Mouse (Mus musculus): ENCODE measurements around the gene Ephb4. TPM values are rescaled to one million over a fixed set of nuclear protein-coding genes. Genes with fewer than 3 reads are reported as not detected.

Gene Ephb4
- polyA plus RNA-seq, 1 experiment from 2014 or later: 58.9 TPM

DNA sequence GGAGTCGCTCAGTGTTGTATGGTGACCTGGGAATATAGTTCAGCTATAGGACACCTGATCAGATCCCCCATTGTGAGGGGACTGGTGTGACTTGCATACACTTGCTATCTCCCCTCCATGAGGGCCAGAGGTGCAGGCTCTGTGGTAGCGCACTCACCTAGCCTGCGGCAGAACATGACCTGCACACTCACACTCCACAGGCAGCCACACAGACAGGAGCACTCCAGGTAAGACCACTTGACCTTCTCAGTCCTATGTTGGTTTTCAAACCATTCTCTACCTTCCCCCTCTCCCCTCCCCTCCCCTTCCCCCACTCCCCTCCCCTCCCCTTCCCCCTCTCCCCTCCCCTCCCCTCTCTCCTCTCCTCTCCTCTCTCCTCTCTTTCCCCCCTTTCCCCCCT, 60.6 kb downstream of the Ephb4 start:
- Histone ChIP-seq H3K9ac (no peak overlapping the region), H3K27ac (no peak overlapping the region), H3K9me3 (no peaks in the 10 kb centered on the region), H3K4me2 (no peak overlapping the region), H3K27me3 (no peaks in the 10 kb centered on the region), H3K36me3 (no peaks in the 10 kb centered on the region), H3K4me1 (peaks cover 14% of the 10 kb centered on the region; the same call in 1 of the 2 replicates), H3K4me3 (no peak overlapping the region)
- no peak for ATAC-seq (ENCODE audit: borderline replicate concordance, extremely low read depth, low FRiP score, low TSS enrichment)
- WGBS: 81% methylated on average over 3 of the region's 3 CpGs

- Histone ChIP-seq H3K4me2 (no peak overlapping the region), H3K27me3 (no peaks in the 10 kb centered on the region), H3K9ac (no peak overlapping the region), H3K36me3 (no peaks in the 10 kb centered on the region), H3K27ac (peak overlapping the region; percentile 63), H3K4me3 (no peak overlapping the region), H3K9me3 (no peaks in the 10 kb centered on the region), H3K4me1 (peaks cover 14% of the 10 kb centered on the region; the same call in 1 of the 2 replicates)
- ATAC-seq (ENCODE audit: borderline replicate concordance, extremely low read depth, low FRiP score, low TSS enrichment): peak; percentile 38; the same call in 1 of the 2 replicates
- 46% methylated on average over 8 of the region's 8 CpGs for WGBS
Observed at GRCm38 (mm10) chr5:137411235-137411634, 61.3 kb downstream of the Ephb4 start.

GRCm38 (mm10) chr5:137414253-137414652, 64.3 kb downstream of the Ephb4 start:
- 22% methylated on average over 5 of the region's 5 CpGs for WGBS

DNA sequence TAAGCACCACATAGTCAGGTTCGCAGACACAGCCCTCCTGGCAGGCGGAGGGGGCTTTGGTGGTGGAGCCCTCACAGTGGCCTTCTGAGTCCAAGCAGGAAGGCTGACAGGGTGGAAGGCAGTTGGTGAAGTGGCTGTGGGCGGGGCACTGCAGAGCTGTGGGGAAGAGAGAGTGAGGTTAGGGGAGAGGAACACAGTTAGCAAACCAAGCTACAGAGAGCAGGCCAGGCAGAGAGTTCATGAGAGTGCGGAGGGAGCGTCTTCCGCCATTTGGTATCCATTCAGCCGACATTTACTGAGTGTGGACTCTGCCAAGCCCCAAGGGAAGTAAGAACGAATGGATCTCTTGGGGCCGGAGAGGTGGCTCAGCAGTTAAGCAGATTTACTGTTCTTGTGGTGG, 69.2 kb downstream of the Ephb4 start:
- Histone ChIP-seq H3K4me1 (peaks cover 15% of the 10 kb centered on the region; the same call in 1 of the 2 replicates), H3K4me2 (no peak overlapping the region), H3K36me3 (no peaks in the 10 kb centered on the region), H3K27me3 (no peaks in the 10 kb centered on the region), H3K9me3 (no peaks in the 10 kb centered on the region), H3K4me3 (no peak overlapping the region), H3K9ac (no peak overlapping the region), H3K27ac (peak overlapping the region; percentile 57)
- WGBS: 50% methylated on average over 9 of the region's 9 CpGs
- peak; percentile 47; the same call in 1 of the 2 replicates for ATAC-seq (ENCODE audit: borderline replicate concordance, extremely low read depth, low FRiP score, low TSS enrichment)

More at GRCm38 (mm10) chr5:137414253-137414652, 64.3 kb downstream of the Ephb4 start:
- Histone ChIP-seq H3K4me1 (peaks cover 10% of the 10 kb centered on the region; the same call in 1 of the 2 replicates), H3K9me3 (no peaks in the 10 kb centered on the region), H3K4me2 (no peak overlapping the region), H3K36me3 (no peaks in the 10 kb centered on the region), H3K27me3 (no peaks in the 10 kb centered on the region), H3K4me3 (no peak overlapping the region), H3K27ac (no peak overlapping the region), H3K9ac (no peak overlapping the region)
- ATAC-seq (ENCODE audit: borderline replicate concordance, extremely low read depth, low FRiP score, low TSS enrichment): no peak

- Histone ChIP-seq H3K27me3 (no peaks in the 10 kb centered on the region), H3K9ac (no peak overlapping the region), H3K4me2 (no peak overlapping the region), H3K9me3 (no peaks in the 10 kb centered on the region), H3K36me3 (no peaks in the 10 kb centered on the region), H3K27ac (peak overlapping the region; percentile 57; the same call in 1 of the 2 replicates), H3K4me3 (no peak overlapping the region), H3K4me1 (peaks cover 15% of the 10 kb centered on the region; the same call in 1 of the 2 replicates)
- WGBS: 55% methylated on average over 4 of the region's 4 CpGs
- ATAC-seq (ENCODE audit: borderline replicate concordance, extremely low read depth, low FRiP score, low TSS enrichment): no peak
Observed at GRCm38 (mm10) chr5:137419841-137420240, 69.9 kb downstream of the Ephb4 start.

DNA sequence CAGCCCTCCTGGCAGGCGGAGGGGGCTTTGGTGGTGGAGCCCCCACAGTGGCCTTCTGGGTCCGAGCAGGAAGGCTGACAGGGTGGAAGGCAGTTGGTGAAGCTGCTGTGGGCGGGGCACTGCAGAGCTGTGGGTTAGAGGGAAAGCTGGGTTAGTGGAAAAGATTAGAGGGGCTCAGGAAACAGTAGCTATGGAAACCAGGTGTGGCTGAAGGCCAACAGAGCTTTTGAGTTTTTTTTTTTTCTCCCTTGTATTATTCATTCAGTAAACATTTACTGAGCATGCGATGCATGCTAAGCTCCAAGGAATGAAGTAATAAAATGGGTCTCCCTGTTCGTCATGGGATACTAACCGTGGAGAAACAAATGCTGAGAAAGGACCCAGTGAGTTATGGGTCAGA, 75.7 kb downstream of the Ephb4 start:
- H3K4me1 ChIP-seq: peaks cover 10% of the 10 kb centered on the region
- no peak overlapping the region for H3K4me3 ChIP-seq
- H3K27me3 ChIP-seq: no peaks in the 10 kb centered on the region
- H3K27ac ChIP-seq: no peak overlapping the region
- WGBS: 48% methylated on average over 6 of the region's 6 CpGs
- no peak for ATAC-seq (ENCODE audit: borderline replicate concordance, extremely low read depth, low FRiP score, low TSS enrichment)
- no peak overlapping the region for H3K9ac ChIP-seq
- H3K4me2 ChIP-seq: no peak overlapping the region
- no peaks in the 10 kb centered on the region for H3K36me3 ChIP-seq
- no peaks in the 10 kb centered on the region for H3K9me3 ChIP-seq

Other genes with a start within 250 kb of the Ephb4 start
- gene Trim56, start 233.9 kb upstream of the Ephb4 start, polyA plus RNA-seq (2015; fragmentation: Nextera tagmentation; extraction: Ambion mirVana): 9.8 and 10.5 TPM in 2 replicates
- not detected in 2 replicates for gene Muc3, start 200.8 kb upstream of the Ephb4 start, polyA plus RNA-seq (2015; fragmentation: Nextera tagmentation; extraction: Ambion mirVana)
- 0.20 TPM in 1 of 2 replicates, not detected in the other for gene Muc3a, start 137.7 kb upstream of the Ephb4 start, polyA plus RNA-seq (2015; fragmentation: Nextera tagmentation; extraction: Ambion mirVana)
- 1.8 and 3.9 TPM in 2 replicates for gene Ache, start 62.6 kb upstream of the Ephb4 start, polyA plus RNA-seq (2015; fragmentation: Nextera tagmentation; extraction: Ambion mirVana)
- gene Ufsp1, start 55.5 kb upstream of the Ephb4 start, polyA plus RNA-seq (2015; fragmentation: Nextera tagmentation; extraction: Ambion mirVana): 5.3 and 5.8 TPM in 2 replicates
- gene Srrt, start 42.4 kb upstream of the Ephb4 start, polyA plus RNA-seq (2015; fragmentation: Nextera tagmentation; extraction: Ambion mirVana): 145 and 155 TPM in 2 replicates
- 95.9 and 96.3 TPM in 2 replicates for gene Trip6, start 35.7 kb upstream of the Ephb4 start, polyA plus RNA-seq (2015; fragmentation: Nextera tagmentation; extraction: Ambion mirVana)
- 12.0 and 13.0 TPM in 2 replicates for gene Slc12a9, start 16.5 kb upstream of the Ephb4 start, polyA plus RNA-seq (2015; fragmentation: Nextera tagmentation; extraction: Ambion mirVana)
- 0.26 and 0.35 TPM in 2 replicates for gene Zan, start 127.0 kb downstream of the Ephb4 start, polyA plus RNA-seq (2015; fragmentation: Nextera tagmentation; extraction: Ambion mirVana)
- 54.1 and 58.4 TPM in 2 replicates for gene Pop7, start 152.4 kb downstream of the Ephb4 start, polyA plus RNA-seq (2015; fragmentation: Nextera tagmentation; extraction: Ambion mirVana)
- 11.8 and 12.1 TPM in 2 replicates for gene Gigyf1, start 168.4 kb downstream of the Ephb4 start, polyA plus RNA-seq (2015; fragmentation: Nextera tagmentation; extraction: Ambion mirVana)
- gene Epo, start 183.1 kb downstream of the Ephb4 start, polyA plus RNA-seq (2015; fragmentation: Nextera tagmentation; extraction: Ambion mirVana): 0.55 and 0.66 TPM in 2 replicates
- 414 and 437 TPM in 2 replicates for gene Gnb2, start 183.4 kb downstream of the Ephb4 start, polyA plus RNA-seq (2015; fragmentation: Nextera tagmentation; extraction: Ambion mirVana)
- 0.24 and 0.71 TPM in 2 replicates for gene Actl6b, start 203.4 kb downstream of the Ephb4 start, polyA plus RNA-seq (2015; fragmentation: Nextera tagmentation; extraction: Ambion mirVana)
- gene Tfr2, start 219.7 kb downstream of the Ephb4 start, polyA plus RNA-seq (2015; fragmentation: Nextera tagmentation; extraction: Ambion mirVana): 0.31 and 0.40 TPM in 2 replicates